Mouse (Mus musculus) urinary bladder, adult 2 months (tissue): ENCODE results near the gene AL607142.1. TPM values are rescaled to one million over a fixed set of nuclear protein-coding genes. Genes with fewer than 3 reads are reported as not detected.

Experiments used
- DNase-seq: peaks from one replicate; pipeline ENCODE4 v3.0.0; 2022; ENCODE audit warnings: low spot score
- polyA plus RNA-seq: library from polyadenylated mRNA; depleted of rRNA; stranded (reverse); fragments of >200 nt; gene quantifications from 2 replicates; pipeline ENCODE4 v1.2.3, GENCODE M21; 2012

Gene AL607142.1
- polyA plus RNA-seq, 1 experiment, result not detected

DNA sequence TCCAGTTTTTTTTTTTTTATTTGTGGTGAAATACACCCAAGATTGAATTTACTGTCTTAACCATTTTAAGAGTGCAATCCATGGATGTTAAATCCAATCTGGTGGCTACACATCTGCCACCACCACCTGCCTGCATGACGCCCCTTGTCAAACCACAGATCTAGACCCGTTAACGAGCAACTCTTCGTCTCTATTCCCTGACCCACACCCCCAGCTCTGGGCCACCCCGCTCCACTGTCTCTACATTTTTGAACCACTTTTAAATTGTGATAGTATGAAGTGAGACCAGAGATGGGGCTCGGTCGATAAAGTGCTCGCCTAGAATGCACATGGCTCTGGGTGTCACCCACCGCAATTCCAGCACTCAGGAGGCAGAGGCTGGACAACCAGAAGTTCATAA, 8.3 kb upstream of the AL607142.1 start:
- DNase-seq, result no peak

DNA sequence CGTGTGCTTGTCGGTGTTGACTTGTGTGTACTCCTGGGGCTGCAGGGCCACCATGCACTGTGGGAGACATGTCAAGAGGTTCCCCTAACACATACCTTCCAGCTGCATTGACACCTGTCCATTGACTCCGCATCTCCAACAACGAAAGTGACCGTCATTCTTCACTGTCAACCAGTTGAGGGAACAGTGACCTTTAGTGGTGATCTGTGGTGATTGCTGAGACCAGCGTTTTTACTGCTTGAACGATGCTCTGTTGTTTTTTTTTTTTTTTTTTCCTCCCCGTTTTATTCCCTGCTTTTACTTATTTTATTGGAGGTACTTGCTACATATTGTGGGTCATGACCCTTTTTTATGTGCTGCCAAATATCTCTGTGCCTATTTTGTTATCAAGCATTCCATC, 7.3 kb upstream of the AL607142.1 start:
- DNase-seq, result no peak

DNA sequence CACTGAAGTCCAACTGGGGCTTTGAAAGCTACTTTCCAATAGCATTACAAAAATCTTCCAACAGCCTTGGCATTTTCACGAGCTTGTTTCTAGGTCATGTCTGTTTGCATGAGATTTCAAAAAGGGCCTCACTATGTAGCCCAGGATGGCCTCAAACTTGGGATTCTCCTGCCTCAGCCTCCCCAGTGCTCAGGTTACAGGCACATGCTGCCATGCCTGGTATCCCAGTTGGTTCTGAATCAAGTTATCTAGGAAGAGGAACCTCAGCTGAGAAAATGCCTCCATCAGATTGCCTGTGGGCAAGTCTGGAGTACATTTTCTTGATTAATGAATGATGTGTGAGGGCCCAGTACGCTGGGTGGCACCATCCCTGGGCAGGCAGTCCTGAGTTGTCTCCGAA, 6.6 kb upstream of the AL607142.1 start:
- no peak for DNase-seq

DNA sequence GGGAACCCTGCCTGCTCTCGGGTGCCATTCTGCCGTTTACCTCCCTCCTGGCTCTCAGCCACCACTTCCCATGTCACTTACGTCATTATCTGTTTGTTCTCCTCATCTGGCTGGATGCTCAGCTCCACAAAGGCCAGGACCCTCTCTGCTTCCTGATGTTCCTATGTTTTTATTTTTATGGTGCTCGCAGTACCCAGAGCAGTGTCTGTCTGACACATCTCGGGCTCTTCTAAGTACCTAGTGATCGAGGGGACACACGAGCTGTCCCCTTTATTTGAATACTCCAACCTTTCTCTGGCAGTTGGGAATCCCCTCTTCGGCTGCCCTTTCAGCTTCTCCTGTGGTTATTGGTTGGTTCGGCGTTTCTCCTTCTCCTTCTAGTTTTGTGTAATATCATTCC, 6.0 kb upstream of the AL607142.1 start:
- no peak for DNase-seq

DNA sequence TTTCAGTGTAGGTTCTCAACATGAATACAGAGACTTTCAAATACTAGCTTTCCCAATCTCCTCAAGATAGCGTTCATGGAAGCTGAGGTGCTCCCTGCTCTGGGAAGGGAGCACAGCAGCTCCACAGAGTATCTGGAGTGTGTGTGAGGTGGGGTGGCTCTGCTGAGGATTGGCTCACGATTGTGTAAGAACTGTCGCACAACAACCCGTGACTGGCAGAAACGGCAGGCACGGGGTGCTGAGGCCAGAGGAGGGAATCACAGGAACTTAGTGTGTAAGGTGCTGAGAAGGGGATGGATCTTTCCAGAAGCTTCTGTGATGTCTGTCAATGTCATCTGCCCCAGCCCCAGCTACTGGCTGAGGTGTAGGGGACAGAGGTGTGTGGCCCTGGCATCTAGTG, 3.1 kb upstream of the AL607142.1 start:
- DNase-seq, result no peak

DNA sequence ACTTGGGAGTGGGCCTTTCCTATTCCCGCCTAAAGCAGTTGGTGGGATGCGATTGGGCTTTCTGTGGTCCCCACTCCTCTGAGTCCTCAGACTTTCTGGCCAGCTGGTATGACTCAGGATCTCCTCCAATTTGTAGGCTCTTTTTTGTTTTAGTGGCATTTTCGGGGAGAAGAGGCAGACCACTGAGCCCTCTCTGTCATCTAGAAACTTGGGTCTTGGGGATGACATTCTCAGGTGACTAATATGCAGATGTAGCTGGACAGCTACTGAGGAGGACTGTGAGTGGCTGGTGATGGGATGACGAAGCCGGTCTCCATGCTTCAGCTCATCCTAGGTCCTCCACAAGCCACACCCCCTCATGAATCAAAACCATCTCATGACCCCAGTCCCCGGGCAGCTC, 2.6 kb upstream of the AL607142.1 start:
- DNase-seq, result no peak

DNA sequence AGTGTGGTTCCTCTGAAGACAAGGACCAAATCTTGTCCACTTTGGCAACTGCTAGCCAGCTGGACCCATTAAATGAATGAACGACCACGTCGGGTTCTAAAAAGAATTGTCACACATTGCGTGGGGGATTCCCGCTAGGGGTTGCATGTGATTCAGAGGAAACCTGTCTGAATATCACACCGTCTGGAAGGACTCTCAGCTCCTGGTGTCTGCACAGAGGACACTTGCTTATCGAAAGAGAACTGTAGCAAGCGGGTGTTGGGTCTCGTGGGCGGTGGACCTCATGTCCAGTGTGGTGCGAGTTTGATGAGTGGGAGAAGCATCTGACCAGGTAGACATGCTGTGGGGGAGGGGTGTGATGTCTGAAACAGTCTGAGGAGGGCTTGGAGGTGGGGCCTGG, 2.0 kb upstream of the AL607142.1 start:
- no peak for DNase-seq

DNA sequence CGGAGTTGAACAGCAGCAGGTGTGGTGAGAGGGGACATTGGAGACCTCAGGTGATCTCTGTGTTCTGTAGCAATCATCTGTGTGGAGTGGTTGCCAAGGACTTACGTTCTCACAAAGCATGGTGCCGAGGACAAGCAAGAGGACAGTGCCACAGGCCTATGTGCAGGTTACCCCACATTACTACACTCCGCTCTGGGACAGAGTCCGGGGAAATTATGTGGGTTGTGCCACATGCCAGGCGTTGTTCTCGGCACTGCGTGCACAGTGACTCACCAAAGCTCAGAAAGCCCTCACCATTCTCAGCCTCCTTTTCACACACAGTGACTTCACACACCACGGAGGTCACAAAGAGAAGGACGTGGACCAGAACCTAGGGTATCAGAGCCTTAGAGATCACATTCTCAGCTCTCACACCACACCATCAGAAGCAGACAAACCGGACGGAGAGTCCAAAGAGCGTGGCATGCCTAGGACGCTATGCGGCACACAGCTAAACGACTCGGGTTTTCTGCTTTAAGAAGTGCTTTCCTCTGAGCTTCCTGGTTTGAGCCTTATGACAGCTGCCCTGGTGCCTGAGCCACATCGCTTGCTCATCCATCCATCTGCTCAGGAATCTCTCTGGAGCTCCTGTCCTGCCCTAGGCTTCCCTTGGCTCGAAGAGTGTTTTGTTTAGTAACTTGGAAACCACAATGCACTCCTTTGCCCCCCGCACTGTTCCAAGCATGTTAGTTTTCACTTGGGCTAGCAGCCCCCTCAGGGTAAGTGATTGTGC, 1.3 kb upstream of the AL607142.1 start:
- DNase-seq, result no peak

DNA sequence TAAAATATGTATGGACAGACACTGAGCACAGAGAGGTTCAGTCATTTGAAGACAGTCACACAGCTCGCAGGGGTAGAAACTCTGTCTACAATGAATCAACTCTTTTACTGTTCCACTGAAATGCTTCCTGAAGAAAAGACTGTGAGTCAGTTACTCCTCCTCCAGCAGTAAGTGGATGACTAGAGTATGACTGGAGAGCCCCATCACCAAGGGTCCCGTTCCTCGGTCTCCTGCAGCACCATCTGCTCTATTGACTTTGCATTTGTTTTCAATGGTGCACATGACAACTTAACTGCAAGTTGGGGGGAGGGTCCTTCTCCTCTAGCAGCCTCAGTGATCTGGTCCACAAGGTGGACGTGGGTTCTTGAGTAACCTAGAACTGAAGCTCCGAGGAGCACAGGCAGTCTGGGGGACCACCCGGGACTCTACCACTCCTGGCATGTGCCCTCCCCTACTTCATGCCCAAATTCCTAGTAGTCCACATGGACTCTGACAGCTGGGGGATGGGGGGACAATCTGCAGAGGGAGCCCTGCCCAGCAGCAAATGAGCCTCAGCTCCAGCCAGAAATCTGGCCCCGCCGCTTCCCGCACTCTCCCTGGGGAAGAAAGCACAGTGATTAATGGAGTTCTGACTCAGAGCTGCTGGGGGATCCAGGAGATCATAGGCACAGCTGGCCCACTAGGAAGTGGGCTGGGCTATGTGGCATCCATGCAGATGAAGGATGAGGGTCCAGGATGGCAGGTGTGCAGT, 2.2 kb downstream of the AL607142.1 start:
- DNase-seq, result no peak

DNA sequence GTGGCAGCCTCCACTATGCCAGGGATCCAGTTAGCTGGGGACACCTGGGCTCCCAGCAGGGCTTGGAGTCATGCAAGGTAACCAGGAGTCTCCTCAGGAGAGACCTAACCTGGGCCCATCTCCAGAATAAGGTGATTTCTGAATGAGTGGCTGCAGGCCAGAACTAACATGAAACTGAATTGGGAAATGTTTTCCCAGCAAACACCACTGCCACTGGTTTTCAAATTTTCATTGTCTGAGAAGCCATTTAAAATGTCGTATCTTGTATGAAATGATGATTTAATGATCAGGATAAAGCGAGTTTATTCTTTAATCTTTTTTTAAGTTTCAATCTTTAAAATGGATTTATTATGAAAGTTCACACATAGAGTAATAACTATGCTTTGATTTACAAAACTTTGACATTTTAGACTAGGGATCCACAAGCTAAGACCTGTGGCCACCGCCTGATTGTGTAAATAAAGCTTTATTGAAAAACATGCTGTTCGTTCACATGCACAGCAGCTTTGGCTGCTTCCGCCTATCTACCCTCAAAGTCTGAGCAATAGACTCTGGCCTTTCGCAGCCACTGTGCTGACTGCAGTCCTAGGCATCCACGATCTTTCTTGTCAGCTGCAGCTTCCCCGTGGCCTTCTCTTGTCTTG, 2.9 kb downstream of the AL607142.1 start:
- DNase-seq, result no peak

DNA sequence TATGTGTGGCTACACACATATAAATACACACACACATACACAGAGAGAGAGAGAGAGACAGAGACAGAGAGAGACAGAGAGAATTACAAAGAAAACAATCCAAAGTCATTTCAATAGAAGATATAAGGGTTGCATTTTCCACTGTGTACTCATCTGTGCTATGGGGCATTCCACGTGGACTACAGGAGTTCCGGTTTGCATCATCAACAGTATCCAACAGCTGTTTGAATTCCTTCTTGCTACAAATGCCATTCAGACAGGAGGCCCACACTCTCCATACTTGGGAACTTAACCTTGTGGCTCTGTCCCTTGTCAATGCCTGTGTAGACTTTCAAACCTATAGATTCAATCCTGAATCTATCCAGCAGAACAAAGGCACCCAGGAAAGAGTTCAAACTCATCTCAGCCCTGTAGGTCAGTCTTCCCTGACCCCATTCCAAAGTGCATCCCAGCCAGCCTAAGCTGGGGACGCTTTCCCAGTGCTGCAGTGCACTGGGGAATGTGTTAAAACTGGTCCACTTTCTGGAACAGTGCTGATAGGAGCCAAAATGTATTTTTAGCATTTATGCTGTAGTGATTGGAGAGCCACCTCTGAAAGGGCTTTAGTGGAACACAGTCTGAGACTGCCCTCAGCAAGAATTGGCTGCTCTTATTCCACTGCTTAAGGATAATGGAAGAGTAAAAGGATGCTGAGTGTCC, 4.2 kb downstream of the AL607142.1 start:
- DNase-seq, result no peak

DNA sequence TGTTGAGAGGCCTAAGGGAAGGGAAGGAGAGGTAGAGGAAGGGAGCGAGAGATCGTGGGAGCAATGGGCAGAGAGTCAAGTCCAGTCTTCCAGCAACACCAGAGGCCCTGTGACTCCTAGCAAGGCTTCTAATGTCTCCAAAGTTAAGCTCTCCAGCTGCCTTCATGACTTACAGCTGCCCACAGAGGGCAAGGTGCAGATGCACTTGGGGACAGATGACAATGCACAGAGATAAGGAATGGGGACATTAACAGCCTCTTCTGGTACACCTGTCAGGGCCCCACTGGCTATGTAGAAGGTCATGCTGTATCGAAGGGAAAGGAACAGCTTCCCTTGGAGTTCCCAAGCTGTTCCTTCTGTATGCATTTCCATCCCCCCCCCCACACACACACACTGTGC, 4.8 kb downstream of the AL607142.1 start:
- DNase-seq, result no peak

DNA sequence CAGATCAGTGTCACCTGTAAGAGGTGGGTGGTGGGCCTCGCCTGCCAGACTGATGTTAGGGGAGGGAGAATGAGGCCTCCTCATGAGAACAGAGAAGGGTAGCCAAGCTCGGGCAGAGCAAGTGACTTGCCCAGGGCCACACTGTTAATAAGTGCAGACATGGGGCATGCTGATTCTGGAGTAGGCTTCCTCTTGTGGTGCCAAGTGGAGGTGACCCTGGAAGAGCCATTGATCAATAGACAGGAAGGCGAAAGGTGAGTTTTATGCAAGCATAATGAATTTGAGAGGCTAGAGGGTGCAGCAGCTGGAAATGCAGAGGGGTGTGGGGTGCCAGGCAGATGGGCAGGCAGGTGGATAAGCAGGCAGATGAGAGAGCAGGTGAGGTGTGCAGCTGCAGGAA, 6.6 kb downstream of the AL607142.1 start:
- no peak for DNase-seq

DNA sequence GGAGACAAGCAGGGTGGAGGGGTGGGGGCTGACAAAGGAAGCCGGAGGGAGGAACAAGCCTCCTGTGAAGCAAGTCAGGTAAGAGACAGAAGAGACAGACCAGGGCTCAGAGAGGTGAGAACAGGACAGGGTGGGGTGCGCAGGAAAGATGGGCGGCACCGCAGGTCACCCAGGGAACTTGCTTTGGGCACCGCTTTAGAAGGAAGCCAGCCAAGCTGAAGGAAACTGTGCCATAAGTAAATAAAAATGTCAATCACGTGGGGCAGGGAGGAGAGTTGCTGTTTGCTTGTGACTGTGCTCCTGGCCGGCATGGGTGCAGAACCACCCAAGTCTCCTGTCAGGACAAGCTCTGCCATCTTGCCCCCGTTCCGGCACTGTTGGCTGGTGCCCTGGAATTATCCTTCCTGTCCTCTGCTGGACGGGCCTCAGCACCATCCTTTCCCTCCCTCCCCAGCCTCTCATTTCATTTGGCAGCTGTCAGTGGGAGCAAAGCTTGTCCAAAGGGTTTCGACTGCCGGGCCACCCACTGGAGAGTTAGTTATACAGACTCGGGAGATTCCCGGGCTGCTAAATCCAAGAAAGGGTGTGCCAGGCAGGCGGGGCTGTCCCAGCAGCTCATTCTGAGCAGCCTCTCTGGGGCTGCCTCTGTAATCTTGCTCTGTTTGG, 7.2 kb downstream of the AL607142.1 start:
- DNase-seq, result no peak

DNA sequence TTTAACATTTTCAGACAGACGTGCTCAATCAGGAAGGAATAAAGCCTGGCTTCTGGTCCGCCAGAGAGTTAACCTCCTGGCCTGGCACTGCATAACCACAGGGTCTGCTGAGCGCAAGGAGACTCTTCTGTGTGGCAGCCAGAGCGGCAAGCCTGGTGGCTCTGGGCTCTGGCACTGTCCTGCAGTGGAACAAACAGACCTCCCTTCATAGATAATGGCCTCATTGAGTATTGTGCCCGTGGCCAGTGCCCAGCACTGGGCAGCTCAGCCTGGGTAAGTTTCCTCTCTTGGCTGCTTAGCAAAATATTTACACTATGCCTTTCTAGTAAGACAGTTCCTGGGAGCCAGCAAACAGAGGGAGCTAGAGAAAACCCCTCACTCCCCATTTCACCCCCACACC, 9.3 kb downstream of the AL607142.1 start:
- no peak for DNase-seq

DNA sequence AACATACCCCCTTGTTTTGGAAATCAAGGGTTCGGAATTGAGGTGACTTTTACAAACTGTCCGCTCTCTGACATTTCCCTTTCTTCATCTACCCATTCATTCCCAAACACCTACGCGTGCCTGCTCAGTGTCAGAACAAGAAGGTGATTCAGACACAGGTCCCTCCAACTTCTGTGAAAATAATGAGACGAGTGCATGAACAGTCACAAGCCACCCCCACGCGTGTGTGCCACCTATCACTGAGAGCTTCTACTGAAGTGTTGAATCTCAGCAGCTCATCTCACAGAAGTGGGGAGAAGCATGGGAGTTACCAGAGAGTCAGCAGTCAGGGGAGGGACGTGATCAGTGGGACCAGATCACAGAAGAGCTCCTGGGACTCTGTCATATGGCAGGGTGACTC, 12.5 kb downstream of the AL607142.1 start:
- DNase-seq, result no peak

DNA sequence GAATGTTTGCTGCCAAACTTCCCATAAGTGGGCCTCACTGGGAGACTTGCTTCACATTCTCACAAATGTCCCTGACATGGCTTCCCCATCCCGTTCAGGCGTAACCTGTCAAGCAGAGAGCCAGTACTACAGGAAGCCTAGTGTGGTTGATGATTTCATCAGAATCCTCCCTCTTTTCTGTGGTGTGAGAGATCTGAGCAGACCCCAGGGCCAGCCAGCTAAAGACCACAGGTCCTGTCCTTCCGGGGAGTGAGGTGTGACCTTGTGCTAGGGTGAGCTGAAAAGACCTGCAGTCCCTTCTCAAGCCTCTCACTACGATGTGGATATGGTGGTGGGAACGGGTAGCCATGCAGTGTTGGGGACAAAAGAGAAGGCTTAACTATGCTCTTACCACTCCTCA, 17.7 kb downstream of the AL607142.1 start:
- DNase-seq, result no peak

DNA sequence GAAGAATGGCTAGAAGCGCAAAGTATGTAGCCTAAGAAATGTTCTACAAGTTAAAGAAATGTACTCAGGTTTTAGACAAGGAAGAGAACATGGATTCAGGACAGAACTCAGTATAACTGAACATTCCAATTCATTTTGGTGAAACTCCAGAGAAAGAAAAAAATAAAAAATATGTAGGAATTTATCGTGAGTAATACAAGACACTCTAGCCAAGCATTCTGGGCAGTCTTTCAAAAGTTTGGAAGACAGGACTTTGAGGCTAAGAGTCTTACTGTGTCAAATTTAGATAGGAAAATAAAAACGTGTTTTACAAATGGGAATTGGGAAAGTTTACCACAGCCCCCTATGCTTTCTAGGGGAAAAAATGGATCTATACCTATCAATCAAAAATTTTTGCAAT, 18.9 kb downstream of the AL607142.1 start:
- no peak for DNase-seq

DNA sequence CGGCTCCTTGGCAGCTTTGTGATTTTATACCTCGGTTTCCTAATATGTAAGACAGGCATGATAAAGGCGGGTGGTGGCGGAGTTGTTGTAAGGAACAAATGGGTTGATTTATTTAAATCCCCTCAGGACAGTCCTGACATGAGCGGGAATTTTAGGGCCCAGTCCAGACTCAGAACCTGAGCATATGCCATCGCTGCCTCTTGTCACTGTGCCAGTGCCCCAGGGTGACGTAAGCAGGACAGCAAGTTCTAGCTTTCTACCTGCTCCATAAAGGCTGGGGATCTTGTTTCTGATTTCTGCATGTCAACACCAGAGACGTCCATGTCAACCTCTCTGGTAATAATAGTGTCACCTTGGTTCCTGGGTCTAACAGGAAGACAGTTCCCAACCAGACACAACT, 24.7 kb downstream of the AL607142.1 start:
- no peak for DNase-seq

DNA sequence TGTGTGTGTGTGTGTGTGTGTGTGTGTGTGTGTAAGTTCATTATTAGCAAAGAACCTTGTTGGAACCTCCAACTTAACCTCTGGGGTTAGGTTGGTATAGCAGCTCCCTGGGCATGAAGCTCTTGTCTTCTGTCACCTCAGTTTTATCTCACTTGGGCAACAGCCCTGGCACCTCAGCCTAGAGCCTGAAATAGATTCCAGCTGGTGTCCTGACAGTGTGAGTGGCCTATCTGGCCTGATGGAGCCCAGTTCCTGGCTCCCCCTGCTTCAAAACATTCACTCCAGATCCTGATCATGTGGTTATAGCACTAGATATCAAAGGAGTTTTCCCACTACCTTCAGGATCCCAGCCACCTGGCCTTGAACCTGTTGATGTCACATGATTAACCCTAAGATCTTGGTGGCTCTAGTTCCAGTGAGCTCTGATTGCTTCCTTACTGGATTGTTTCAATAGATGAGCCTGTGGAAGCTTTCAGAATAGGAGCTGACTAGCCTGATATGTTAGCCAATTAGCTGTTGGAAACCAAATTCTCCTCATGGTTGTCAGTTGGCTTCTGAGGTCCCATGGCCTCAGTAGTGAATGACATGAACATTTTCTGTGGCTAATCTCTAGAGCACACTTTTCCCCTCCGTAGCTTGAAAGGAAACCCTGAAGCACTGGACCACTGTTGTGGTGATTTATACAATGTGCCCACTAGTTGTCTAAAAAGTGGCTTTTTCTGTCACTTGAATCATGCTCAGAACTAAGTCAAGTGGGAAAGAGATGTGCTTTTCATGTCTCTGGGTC, 27.4 kb downstream of the AL607142.1 start:
- DNase-seq, result peak; percentile 12

DNA sequence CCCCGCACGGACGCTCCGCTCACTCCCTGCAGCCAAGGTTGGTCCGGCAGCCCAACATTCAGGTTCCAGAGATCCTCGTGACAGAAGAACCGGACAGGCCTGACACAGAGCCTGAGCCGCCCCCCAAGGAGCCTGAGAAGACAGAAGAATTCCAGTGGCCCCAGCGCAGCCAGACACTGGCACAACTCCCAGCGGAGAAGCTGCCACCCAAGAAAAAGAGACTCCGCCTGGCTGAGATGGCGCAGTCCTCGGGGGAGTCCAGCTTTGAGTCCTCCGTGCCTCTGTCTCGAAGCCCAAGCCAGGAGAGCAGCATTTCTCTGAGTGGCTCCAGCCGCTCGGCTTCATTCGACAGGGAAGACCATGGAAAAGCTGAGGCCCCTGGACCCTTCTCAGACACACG, 32.1 kb downstream of the AL607142.1 start:
- DNase-seq, result peak; percentile 18
